Mouse (Mus musculus): Measurements from ENCODE around the gene Gm21149.
"Not testable (repeated sequence)": the region's sequence is repeated elsewhere in the genome, so short reads cannot be mapped to it uniquely, and the experiment has no call there.

Gene Gm21149

DNA sequence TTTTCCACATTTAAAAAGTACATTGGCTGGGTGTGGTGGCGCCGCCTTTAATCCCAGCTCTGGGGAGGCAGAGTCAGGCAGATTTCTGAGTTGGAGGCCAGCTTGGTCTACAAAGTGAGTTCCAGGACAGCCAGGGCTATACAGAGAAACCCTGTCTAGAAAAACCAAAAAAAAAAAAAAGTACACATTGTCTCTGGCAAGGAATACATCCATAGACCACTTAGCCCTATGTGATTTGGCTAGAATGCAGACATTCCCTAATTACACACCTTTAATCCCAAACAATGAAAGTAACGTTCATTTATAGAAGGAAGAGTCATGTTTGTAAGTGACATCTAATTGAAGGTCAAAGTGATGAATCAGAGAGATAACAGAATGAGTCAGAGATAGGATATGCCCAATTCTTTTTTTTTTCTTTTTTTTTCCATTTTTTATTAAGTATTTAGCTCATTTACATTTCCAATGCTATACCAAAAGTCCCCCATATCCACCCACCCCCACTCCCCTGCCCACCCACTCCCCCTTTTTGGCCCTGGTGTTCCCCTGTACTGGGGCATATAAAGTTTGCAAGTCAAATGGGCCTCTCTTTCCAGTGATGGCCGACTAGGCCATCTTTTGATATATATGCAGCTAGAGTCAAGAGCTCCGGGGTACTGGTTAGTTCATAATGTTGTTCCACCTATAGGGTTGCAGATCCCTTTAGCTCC is 18.3 kb downstream of the Gm21149 start:
- not testable (repeated sequence) for DNase-seq

All from cerebellum, adult 9-11 months (tissue).